Mouse (Mus musculus): ENCODE measurements around the gene Grik4. TPM values are rescaled to one million over a fixed set of nuclear protein-coding genes. Genes with fewer than 3 reads are reported as not detected.

The Grik4 gene
- total RNA-seq, 1 experiment from 2014 or later, result not detected

- ATAC-seq (replicated peaks; ENCODE audit: insufficient number of reproducible peaks, low FRiP score, low TSS enrichment, poor library complexity, severe bottlenecking), result no peak
These were observed 296.2 kb downstream of the Grik4 start for GRCm38 (mm10) chr9:42648051-42648450.

- ATAC-seq (replicated peaks; ENCODE audit: insufficient number of reproducible peaks, low FRiP score, low TSS enrichment, poor library complexity, severe bottlenecking), result no peak
These were observed 296.7 kb downstream of the Grik4 start for GRCm38 (mm10) chr9:42647596-42647995.

DNA sequence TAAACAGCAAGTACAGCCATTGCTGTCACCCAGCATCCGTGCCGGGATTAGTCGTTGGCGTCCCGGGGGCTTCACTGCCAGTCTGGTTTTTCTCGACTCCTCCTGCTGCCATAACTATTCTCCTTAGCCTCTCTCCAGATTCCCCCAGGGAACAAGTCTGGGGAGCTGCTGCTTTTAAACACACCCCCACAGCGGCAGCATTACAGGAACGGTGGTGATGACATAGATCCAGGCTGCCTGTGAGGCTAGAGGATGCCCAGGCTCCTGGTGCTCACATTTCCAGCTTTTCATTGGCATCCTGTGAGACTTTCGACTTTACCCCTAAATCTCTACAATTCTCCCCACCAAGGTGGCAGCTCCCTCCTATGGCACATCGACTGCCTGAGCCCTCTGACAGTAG is 297.5 kb downstream of the Grik4 start:
- ATAC-seq (replicated peaks; ENCODE audit: insufficient number of reproducible peaks, low FRiP score, low TSS enrichment, poor library complexity, severe bottlenecking), result no peak

DNA sequence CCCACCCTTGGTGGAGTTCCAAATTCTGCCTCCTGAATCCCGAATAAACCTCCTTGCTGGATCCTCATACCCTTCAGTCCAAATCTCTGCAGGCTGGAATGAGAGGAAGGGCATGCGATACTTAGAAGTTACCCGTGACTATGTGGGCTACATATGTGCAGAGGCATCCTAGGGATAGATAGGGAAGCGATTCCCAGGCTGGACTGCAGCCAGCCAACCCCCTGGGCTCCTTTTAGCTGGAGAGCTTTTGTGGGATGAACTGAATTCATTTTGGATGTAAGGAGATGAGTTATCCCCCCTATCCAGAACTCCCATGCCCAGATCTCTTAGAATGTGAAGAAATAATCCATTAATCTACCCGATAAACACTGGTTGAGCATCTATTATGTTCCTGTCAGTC is 299.1 kb downstream of the Grik4 start:
- no peak for ATAC-seq (replicated peaks; ENCODE audit: insufficient number of reproducible peaks, low FRiP score, low TSS enrichment, poor library complexity, severe bottlenecking)

DNA sequence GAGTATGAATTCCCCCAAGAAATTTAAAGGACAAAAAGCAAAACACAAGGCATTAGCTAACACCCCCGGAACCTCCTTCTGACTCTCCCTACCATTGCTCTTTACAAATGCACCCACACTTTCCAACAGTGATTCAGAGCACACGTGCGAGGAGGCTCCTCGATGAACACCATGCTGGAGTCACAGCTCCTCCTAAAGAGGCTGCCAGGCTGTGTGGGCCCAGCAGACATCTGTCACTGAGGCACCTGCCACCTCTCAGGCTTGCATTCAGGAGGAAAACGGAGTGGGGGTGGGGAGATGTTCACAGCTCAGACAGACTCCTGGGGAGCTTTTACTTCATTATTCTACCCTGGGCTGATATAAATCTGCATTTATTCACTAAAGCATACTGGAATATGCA is 301.5 kb downstream of the Grik4 start:
- no peak for ATAC-seq (replicated peaks; ENCODE audit: insufficient number of reproducible peaks, low FRiP score, low TSS enrichment, poor library complexity, severe bottlenecking)

DNA sequence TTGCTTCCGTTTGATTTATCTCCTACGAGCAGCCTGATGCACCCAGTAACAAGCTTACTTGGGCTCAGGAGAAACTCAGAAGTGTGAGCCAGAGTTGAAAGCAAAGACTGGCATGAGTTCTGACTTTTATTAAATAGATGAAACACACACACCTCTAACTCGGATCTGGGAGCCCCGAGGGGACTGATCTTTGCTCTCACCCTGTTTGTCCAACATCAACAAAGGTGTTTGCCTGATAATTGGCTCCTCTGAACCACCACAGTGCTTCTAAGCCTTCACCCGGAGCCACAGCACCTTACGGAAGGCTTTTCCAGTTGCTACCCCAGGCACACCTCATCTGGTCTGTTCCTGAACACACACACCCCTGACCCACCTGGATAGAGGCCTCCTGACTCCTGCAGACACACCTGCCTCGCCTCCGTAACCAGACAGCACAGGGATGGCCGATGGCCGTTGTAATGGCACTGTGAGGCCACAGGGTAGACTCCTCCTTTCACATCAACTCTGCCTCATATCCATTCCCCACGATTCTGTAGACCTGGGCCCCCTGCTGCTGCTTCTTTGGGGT is 302.7 kb downstream of the Grik4 start:
- ATAC-seq (replicated peaks; ENCODE audit: insufficient number of reproducible peaks, low FRiP score, low TSS enrichment, poor library complexity, severe bottlenecking), result no peak

DNA sequence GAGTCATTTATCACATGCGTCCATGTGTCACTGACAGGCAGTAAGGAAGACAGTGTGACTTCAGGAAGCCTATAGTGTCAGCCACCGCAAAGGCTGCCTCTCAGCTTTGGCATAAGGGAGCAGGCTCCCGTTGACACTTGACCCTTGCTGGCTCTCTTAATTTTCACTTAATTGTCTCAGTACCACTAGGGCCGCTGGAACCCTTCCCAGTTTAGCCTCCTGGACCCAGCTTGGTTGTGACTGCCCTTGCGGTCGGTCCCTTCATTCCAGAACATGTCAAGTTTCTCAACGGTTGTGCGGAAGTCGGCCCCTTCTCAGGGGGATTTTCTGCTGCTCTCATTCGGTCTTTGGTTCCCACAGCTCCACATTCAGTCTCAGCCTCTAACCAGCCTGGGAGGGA is 307.8 kb downstream of the Grik4 start:
- no peak for ATAC-seq (replicated peaks; ENCODE audit: insufficient number of reproducible peaks, low FRiP score, low TSS enrichment, poor library complexity, severe bottlenecking)

DNA sequence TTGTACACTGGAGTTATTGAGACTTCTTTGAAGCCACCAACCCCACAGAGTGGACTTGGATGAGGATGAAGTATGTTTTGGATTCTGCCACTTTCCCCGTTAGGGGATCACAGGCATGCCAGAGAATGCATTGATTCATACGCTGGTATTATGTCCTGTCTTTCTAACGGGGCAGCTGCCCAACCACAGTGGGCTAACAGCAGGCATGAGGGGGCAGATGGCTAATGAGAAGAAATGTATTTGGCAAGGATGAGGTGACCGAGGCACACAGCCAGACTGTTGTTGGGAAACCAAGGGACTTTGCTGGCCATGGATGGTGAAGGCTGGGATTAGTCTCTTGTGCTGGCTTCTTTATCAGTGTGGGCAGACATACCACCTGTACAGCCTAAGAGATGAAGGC is 312.8 kb downstream of the Grik4 start:
- ATAC-seq (replicated peaks; ENCODE audit: insufficient number of reproducible peaks, low FRiP score, low TSS enrichment, poor library complexity, severe bottlenecking), result no peak

DNA sequence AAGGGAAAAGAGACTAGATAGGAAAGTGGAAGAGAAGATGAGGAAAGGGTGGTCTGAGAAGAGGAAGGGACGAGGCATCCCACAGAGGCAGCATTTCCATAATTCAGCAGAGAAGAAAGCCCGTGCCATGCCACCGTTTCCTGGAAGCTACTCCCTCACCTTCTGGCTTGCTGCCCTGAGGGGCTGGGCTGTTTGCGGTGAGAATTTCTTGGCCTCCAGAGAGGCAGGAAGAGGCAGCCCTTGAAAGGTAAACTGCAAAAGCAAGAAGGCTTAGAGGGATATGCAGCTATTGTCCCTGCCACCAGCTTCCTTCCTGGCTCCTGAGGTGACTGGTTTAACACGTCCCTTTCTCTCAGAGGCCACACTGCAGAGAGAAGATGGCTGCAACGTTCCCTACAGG is 316.7 kb downstream of the Grik4 start:
- no peak for ATAC-seq (replicated peaks; ENCODE audit: insufficient number of reproducible peaks, low FRiP score, low TSS enrichment, poor library complexity, severe bottlenecking)

DNA sequence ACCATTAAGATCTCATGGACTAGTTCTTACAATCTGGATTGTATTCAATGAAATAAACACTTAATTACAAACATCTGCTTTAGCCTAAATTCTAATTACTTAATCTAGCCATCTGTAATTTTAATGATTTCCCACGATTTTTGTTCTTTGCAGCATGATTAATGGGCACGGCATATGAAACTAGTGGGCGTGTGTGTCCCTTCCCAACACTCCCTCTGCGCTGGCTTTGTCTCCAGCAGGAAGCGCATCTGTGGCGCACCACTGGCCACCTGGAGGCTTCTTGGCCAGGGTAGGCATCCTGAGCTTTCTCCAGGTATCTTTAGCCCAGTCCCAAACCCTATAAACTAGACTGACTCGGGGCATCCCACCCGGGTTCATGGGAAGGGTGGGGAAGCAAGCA is 317.1 kb downstream of the Grik4 start:
- ATAC-seq (replicated peaks; ENCODE audit: insufficient number of reproducible peaks, low FRiP score, low TSS enrichment, poor library complexity, severe bottlenecking), result no peak

DNA sequence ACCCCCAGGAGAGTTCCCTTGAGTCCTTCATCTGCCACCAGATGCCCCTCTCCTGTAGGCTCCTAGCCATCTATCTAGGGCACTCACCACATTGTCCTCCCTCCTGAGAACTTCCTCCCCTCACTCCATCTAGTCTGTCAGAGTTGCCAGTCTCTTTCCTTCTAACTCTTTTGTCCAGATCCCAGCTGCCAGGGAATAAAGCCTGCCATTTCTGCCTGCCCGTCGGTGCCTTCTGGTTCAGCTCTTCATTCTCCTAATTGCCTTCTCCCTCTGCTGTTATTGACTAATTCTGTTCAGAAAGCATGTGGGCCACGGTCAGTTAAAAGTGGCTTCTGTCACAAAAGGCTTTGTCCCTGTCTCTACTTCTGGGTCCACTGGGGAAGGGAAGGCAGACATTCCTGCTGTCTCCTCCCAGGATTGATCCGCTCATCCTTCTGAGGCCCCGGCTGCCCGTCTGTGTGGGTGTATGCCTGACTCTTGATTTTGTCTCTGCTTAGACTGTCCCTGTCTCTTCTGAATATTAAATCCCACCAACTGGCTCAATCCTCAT is 318.0 kb downstream of the Grik4 start:
- no peak for ATAC-seq (replicated peaks; ENCODE audit: insufficient number of reproducible peaks, low FRiP score, low TSS enrichment, poor library complexity, severe bottlenecking)

GRCm38 (mm10) chr9:42614409-42614808 is 329.9 kb downstream of the Grik4 start:
- no peak for ATAC-seq (replicated peaks; ENCODE audit: insufficient number of reproducible peaks, low FRiP score, low TSS enrichment, poor library complexity, severe bottlenecking)

GRCm38 (mm10) chr9:42613827-42614226 is 330.5 kb downstream of the Grik4 start:
- no peak for ATAC-seq (replicated peaks; ENCODE audit: insufficient number of reproducible peaks, low FRiP score, low TSS enrichment, poor library complexity, severe bottlenecking)

DNA sequence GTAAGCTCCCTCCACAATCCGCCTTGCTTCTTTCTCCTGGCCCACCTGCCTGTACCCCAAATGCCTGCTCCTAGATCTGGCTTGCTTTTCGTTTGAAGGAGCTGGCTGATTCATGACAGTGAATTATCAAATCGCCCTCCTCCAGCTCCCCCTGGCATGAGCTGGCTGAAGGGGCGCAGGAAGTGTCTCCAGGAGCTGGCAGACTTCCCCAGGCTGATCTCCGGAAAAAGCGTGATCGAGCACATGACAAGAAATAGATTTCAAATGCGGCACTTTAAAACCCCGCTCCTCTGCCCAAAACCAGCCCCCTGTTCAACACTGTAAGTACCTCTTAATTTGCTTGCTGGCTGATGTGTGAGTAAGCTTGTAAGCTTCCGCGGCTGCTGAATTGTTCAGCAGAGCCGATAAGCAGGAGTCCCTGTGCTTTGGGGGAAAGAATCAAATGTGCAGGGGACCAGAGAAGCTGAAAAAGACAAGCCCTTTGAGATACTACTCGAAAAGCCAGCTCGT is 331.8 kb downstream of the Grik4 start:
- ATAC-seq (replicated peaks; ENCODE audit: insufficient number of reproducible peaks, low FRiP score, low TSS enrichment, poor library complexity, severe bottlenecking), result no peak

DNA sequence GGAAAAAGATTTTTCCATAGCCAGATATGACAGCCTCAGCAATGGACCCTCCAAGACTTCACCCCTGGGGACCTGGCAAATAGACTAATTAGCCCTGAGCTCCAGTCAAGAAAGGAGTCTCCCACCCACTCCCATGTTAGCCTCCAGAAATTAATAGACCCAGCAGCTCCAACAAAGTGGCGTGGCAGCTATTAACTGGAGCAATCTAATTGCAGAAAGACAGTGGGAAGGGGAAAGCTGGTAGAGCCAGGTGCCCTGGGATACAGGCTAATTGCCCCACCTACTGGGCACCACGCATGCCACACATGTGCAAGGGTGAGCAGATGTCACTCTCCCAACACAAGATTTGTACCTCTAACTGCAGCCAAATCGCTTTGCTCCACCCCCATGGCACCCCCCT is 342.8 kb downstream of the Grik4 start:
- no peak for ATAC-seq (replicated peaks; ENCODE audit: insufficient number of reproducible peaks, low FRiP score, low TSS enrichment, poor library complexity, severe bottlenecking)

DNA sequence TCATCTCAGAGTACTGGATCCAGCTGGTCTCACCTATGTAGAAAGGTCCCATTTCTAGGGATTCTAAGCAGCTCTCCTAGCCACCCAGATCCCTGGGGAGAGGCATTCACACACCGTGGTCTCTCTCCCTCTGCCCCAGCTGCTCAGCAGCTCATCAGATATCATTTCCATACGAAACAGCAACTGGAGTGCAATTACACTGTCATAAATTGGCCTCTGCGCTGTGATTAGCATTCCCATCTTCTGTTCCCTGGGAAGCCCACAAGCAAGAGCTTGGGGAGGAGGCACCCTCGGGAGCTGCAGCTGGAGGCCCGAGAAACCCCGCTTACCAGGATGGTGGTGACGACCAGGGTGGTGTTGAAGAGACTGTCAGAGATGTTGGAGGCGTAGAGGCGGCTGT is 346.8 kb downstream of the Grik4 start:
- ATAC-seq (replicated peaks; ENCODE audit: insufficient number of reproducible peaks, low FRiP score, low TSS enrichment, poor library complexity, severe bottlenecking), result no peak

DNA sequence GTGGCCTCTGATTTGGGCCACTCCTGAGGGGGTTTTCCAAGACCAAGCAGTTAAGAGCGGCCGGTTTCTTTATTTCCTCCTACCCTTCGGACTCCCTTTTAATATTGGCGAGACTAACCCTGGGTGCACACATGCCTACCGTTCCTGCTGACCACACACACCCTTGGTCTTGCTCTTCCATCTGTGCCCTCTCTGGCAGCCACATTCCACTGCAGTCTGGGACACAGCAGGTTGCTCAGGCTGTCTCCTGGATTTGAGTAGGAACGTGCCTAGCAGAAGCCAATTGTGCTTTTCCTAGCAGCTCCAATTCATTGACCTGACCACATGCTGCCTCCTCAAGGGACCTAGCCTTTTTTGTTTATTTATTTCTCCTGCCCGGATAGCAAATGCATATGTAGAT is 365.8 kb downstream of the Grik4 start:
- no peak for ATAC-seq (replicated peaks; ENCODE audit: insufficient number of reproducible peaks, low FRiP score, low TSS enrichment, poor library complexity, severe bottlenecking)

GRCm38 (mm10) chr9:42578106-42578505 is 366.2 kb downstream of the Grik4 start:
- ATAC-seq (replicated peaks; ENCODE audit: insufficient number of reproducible peaks, low FRiP score, low TSS enrichment, poor library complexity, severe bottlenecking), result no peak

DNA sequence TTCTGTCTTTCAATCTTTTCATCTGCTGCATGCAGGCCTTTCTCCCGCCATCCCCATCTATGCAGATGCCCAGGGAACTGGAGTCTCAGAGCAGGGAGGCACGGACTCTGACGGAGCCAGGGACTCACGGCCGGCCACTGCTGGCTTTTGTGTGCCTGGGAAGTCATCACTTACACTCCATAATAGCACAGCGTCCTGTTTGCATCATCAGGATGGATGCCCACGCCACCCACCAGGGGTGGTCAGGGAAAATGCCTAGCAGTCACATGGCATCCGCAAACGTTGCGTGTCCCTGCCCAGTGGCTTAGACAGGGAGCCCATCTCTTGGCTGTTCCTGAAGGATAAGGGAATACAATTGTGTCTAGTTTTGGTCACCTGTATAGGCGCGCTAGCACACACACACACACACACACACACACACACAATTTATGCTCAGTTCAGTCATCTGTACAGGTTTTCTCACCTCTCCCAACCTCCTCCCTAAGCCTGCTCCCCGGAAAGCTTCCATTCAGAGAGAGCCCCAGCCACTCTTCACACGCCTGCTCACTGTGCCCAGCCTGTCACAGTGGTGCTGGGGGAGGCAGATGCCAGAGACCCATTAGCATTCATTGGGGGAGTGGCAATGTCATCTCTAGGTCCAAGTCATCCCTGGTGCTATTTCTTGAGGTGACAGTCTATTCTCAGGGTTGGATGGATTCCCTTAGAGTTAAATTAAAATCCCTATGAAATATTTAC is 370.5 kb downstream of the Grik4 start:
- no peak for ATAC-seq (replicated peaks; ENCODE audit: insufficient number of reproducible peaks, low FRiP score, low TSS enrichment, poor library complexity, severe bottlenecking)

DNA sequence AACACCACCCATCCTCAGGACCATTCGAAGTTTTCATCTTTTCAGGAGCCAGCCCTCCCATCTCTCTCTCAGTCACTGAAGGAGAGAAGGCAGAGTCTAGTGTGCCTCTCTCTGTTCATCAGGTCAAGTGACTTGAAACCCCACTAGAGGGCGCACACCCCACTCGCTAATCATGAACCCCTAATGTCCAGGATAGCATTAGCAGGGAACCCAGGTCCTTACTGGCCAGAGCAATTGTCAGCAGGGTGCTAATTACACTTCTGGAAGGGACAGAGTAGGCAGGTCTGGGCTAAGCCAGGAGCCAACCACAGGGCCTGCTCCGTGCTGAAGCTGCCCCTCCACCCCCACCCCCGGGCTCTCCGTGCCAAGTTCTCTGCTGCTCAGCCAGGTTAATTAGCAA is 371.1 kb downstream of the Grik4 start:
- ATAC-seq (replicated peaks; ENCODE audit: insufficient number of reproducible peaks, low FRiP score, low TSS enrichment, poor library complexity, severe bottlenecking), result no peak

Measured in monocyte, adult 5-6 weeks (primary cell).